Mouse (Mus musculus): ENCODE data around the gene Gm43302.
"Not testable (repeated sequence)": the region's sequence is repeated elsewhere in the genome, so short reads cannot be mapped to it uniquely, and the experiment has no call there.

- TF ChIP-seq CTCF (IDR thresholded peaks at IDR 0.05; ENCODE audit: borderline replicate concordance, extremely low read depth, insufficient read depth, insufficient read length); POLR2A (IDR thresholded peaks at IDR 0.05; ENCODE audit: borderline replicate concordance, extremely low read depth, insufficient read depth, insufficient read length, poor library complexity, severe bottlenecking): not testable (repeated sequence)
Measured at GRCm38 (mm10) chr5:105200791-105201355, 92.6 kb downstream of the Gm43302 start.
